Mouse (Mus musculus) forebrain, embryonic 15.5 days (tissue): ENCODE measurements around the gene Ssc5d. TPM values are rescaled to one million over a fixed set of nuclear protein-coding genes. Genes with fewer than 3 reads are reported as not detected.

ENCODE experiments used
- polyA plus RNA-seq: library from polyadenylated mRNA; unstranded; fragments of >200 nt; fragmentation: Nextera tagmentation; extraction: Ambion mirVana; gene quantifications from 2 replicates; pipeline ENCODE4 v1.2.1, GENCODE M21; 2015

Gene Ssc5d
- polyA plus RNA-seq, 1 experiment from 2014 or later: 0.24 TPM

Other genes with a start within 250 kb of the Ssc5d start
- 142 and 146 TPM in 2 replicates for gene Hspbp1, start 240.7 kb upstream of the Ssc5d start, polyA plus RNA-seq
- gene Brsk1, start 235.2 kb upstream of the Ssc5d start, polyA plus RNA-seq: 6.7 and 7.9 TPM in 2 replicates
- gene Tmem150b, start 200.5 kb upstream of the Ssc5d start, polyA plus RNA-seq: 0.08 and 0.24 TPM in 2 replicates
- 64.3 and 70.6 TPM in 2 replicates for gene Kmt5c, start 185.7 kb upstream of the Ssc5d start, polyA plus RNA-seq
- 13.7 and 14.1 TPM in 2 replicates for gene Cox6b2, start 172.7 kb upstream of the Ssc5d start, polyA plus RNA-seq
- not detected in 2 replicates for gene Fam71e2, start 154.5 kb upstream of the Ssc5d start, polyA plus RNA-seq
- 0.56 and 1.2 TPM in 2 replicates for gene Il11, start 142.9 kb upstream of the Ssc5d start, polyA plus RNA-seq
- not detected in 2 replicates for gene Tmem190, start 142.8 kb upstream of the Ssc5d start, polyA plus RNA-seq
- gene Tmem238, start 136.1 kb upstream of the Ssc5d start, polyA plus RNA-seq: 3.5 TPM in 2 replicates
- 224 and 256 TPM in 2 replicates for gene Rpl28, start 132.9 kb upstream of the Ssc5d start, polyA plus RNA-seq
- 363 and 383 TPM in 2 replicates for gene Ube2s, start 113.2 kb upstream of the Ssc5d start, polyA plus RNA-seq
- gene Shisa7, start 81.1 kb upstream of the Ssc5d start, polyA plus RNA-seq: 8.8 and 10.7 TPM in 2 replicates
- 3.7 and 4.8 TPM in 2 replicates for gene Isoc2b, start 55.5 kb upstream of the Ssc5d start, polyA plus RNA-seq
- gene Isoc2a, start 48.6 kb upstream of the Ssc5d start, polyA plus RNA-seq: 0.65 and 0.76 TPM in 2 replicates
- gene Gm36210, start 19.3 kb upstream of the Ssc5d start, polyA plus RNA-seq: 0.31 and 0.33 TPM in 2 replicates
- gene Zfp628, start 10.6 kb upstream of the Ssc5d start, polyA plus RNA-seq: 4.0 and 4.2 TPM in 2 replicates
- gene Nat14, start 3.8 kb upstream of the Ssc5d start, polyA plus RNA-seq: 35.2 and 39.3 TPM in 2 replicates
- gene Sbk2, start 38.6 kb downstream of the Ssc5d start, polyA plus RNA-seq: not detected in 2 replicates
- gene Sbk3, start 45.4 kb downstream of the Ssc5d start, polyA plus RNA-seq: 0.27 and 0.33 TPM in 2 replicates
- 58.9 and 60.9 TPM in 2 replicates for gene Zfp579, start 70.4 kb downstream of the Ssc5d start, polyA plus RNA-seq
- gene Zfp524, start 88.6 kb downstream of the Ssc5d start, polyA plus RNA-seq: 11.6 and 12.5 TPM in 2 replicates
- gene Fiz1, start 88.9 kb downstream of the Ssc5d start, polyA plus RNA-seq: 52.1 TPM in 2 replicates
- 0.89 TPM in 1 of 2 replicates, not detected in the other for gene Gm44973, start 89.7 kb downstream of the Ssc5d start, polyA plus RNA-seq
- 6.1 and 6.5 TPM in 2 replicates for gene Zfp865, start 94.6 kb downstream of the Ssc5d start, polyA plus RNA-seq
- 39.7 and 45.8 TPM in 2 replicates for gene Ccdc106, start 94.8 kb downstream of the Ssc5d start, polyA plus RNA-seq
- not detected in 2 replicates for gene 4632433K11Rik, start 108.3 kb downstream of the Ssc5d start, polyA plus RNA-seq
- 7.8 and 8.5 TPM in 2 replicates for gene Zfp784, start 112.7 kb downstream of the Ssc5d start, polyA plus RNA-seq
- 53.0 and 54.1 TPM in 2 replicates for gene Zfp580, start 125.8 kb downstream of the Ssc5d start, polyA plus RNA-seq
- gene U2af2, start 136.4 kb downstream of the Ssc5d start, polyA plus RNA-seq: 136 TPM in 2 replicates
- 94.5 and 96.9 TPM in 2 replicates for gene Epn1, start 154.4 kb downstream of the Ssc5d start, polyA plus RNA-seq
- gene Rfpl4, start 191.2 kb downstream of the Ssc5d start, polyA plus RNA-seq: 0.13 TPM in 1 of 2 replicates, not detected in the other
- gene Rasl2-9, start 200.2 kb downstream of the Ssc5d start, polyA plus RNA-seq: 0.19 TPM in 1 of 2 replicates, not detected in the other
- gene Vmn1r55, start 223.9 kb downstream of the Ssc5d start, polyA plus RNA-seq: 0.01 TPM in 1 of 2 replicates, not detected in the other